Mouse (Mus musculus) layer of hippocampus, adult 9-11 months (tissue): ENCODE data around the gene Sfswap.
"Not testable (repeated sequence)": the region's sequence is repeated elsewhere in the genome, so short reads cannot be mapped to it uniquely, and the experiment has no call there.

ENCODE experiments used
- DNase-seq: peaks from one replicate; pipeline ENCODE4 v3.0.0; 2022

Sfswap gene

GRCm38 (mm10) chr5:129590915-129591314 is 89.9 kb downstream of the Sfswap start:
- DNase-seq, result peak; percentile 43

- DNase-seq, result peak; percentile 76
These were observed 93.4 kb downstream of the Sfswap start for GRCm38 (mm10) chr5:129594116-129595114.

GRCm38 (mm10) chr5:129602071-129602487 is 101.1 kb downstream of the Sfswap start:
- no peak for DNase-seq

GRCm38 (mm10) chr5:129607476-129607875 is 106.5 kb downstream of the Sfswap start:
- DNase-seq, result no peak

- peak; percentile 71 for DNase-seq
These were observed 110.0 kb downstream of the Sfswap start for GRCm38 (mm10) chr5:129611060-129611459.

- not testable (repeated sequence) for DNase-seq
These were observed 119.6 kb downstream of the Sfswap start for GRCm38 (mm10) chr5:129620600-129620999.
